Mouse (Mus musculus) urinary bladder, adult 18-20 months (tissue): ENCODE data around the gene Cd248.

Experiments
- DNase-seq, 2 experiments: peaks; one replicate each; pipeline ENCODE4 v3.0.0; 2022; ENCODE audit warnings: low spot score in 2 of 2, mixed read lengths in 2 of 2

Cd248 gene

DNA sequence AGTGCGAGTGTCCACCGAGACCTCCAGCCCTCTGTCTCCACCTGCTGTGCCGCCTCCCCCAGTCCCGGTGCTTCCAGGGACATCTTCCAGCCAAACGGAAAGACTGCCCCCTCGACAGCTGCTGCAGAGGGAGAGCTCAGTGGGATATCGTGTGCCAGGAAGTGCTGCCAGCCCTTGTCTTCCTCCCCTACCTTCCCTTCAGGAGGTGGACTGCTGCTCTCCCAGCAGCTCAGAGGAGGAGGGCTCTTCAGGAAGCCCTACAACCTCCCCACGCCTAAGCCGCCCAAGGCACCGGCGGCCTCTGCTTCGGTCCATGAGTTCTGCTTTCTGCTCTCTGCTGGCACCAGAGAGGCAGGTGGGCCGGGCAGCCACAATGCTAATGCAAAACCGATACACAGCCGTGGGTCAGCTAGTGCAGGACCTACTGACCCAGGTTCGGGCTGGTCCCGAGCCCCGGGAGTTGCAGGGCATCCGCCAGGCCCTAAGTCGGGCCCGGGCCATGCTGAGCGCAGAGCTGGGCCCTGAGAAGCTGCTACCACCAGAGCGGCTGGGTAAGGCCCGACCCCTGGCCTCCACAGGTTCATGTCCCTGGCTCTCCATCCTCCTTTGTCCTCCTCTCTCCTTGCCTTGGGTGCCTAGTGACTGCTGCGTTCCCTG, 15.6 kb upstream of the Cd248 start:
- no peak for DNase-seq

DNA sequence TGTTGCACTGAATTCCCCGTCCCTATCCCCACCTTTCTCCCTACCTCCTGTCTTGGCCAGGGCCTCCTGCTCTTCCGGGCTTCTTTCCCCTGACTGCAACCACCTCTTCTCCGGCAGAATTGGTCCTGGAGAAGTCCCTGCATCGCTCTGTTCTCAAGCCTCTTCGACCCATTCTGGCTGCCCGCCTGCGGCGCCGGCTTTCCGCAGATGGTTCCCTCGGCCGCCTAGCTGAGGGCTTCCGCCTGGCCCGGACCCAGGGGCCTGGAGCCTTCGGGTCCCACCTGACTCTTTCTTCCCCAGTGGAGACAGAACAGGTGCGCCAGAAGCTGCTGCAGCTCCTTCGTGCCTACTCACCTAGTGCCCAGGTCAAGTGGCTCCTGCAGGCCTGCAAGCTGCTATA, 15.0 kb upstream of the Cd248 start:
- DNase-seq = no peak

DNA sequence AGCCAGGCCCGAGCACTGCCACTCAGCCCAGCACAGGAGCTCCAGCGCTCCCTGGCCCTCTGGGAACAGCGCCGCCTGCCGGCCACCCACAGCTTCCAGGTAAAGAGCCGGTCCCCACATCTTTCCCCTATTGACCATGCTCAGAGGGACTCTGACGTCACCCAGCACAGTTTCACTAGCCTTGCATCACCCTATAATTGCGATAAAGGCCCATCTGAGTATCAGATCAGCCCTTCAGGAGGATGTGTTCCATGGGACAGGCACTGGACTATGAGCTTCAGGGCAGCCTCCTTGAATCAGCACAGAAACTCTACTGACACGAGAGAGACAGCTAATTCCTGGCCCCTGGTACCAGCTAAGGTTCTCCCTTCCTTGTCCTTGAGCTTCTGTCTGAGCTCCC, 14.0 kb upstream of the Cd248 start:
- no peak for DNase-seq

DNA sequence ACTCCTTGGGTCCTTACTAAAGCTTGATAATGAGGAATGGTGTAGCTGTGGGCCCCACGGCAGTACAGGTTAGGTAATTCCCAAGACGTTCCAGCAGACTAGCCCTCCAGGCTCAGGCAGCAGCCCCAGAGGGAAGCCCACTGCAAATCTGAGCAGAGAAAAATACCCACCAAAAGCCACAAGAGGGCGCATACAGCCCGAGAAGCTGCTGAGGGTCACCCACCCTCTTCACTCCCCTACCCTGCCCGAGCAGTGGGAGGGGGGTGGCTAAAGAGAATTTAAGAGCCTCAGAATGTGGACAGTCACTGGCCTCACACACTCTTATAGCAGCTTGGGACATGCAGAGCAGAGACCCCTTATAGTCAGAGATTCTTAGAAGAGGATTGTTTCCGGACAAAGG, 11.6 kb upstream of the Cd248 start:
- DNase-seq = no peak

DNA sequence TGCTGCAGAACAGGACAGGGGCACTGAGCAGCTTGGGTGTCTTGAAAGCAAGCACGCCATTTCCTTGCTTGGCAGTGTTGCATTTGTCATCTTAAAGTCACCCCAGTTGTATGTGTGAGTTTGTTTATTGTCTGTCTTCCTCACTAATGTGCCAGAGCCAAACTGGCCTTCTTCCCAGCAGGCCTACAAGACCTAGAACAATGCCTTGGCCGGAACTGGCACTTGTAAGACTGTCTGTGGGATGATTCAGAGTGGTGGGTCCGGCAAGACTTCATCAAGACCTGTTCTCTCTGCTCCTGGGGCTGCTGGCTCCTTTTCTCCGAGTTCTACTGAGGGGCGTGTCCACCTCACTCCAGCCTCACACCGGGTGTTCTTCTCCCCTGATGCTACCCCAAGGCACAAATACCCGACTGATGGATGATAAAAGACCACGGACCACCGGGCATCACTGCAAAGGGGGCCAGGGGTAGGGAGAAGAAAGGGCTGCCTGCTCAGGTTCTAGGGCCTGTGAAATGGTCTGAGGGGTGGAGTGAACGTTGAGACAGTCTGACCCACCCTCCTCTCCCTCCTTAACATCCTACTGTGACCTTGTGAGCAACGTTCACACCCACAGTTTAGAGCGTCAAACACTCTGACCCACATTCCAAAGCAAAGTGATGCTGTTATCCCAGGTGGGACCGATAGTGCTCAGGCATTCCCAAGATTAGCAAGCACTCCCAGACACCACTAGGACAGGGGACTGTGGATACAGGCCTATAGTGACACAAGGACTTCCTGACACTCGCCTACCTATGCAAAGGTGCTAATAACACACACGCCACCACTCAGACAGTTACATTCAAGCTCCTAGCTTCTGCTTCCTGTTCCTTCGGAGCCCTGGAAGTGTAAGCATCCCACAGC, 9.8 kb upstream of the Cd248 start:
- no peak for DNase-seq

DNA sequence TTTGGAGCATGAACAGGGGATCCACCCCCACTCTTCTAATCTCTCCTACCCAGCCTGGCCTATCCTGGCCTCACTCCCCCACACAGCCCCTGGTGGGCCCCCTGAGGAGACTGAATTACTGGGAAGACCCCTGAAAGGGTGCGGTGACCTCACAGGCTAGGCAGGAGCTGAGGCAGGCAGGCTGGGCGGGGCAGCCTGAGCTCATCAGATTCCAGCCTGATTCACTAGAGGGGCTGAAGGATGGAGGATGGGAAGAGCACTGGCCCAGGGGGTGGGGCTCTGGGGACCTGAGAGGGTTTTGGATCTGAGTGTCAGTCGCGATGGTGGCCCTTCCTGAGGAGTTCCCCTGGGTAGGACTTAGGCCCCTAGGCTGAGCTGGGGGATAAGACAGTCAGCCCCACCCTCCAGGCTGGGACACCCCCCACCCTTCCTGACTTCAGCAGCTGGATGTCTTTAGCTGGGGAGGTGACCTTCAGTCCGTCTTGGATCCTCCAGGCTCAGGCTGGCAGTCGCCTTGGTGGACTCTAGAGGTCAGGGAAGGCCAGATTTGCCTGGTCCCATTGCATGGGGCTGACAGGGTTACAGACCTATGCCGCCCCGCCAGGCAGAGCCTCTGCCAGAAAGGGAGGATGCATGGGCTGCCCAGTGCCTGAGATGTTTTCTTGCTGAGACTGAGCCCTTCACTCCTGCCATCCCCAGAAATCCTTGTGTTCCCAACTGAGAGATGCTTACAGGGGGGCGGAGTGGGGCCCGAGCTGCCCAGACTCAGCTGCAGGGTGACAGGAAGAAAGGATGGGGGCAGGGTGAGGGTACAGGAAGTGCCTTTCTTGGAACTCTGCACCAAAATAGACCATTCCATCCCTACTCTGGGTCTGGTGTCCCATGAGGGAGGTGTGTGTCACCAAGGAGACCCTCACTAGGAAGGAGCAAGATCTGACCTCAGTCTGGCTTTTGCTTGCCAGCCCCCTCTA, 8.8 kb upstream of the Cd248 start:
- no peak for DNase-seq

DNA sequence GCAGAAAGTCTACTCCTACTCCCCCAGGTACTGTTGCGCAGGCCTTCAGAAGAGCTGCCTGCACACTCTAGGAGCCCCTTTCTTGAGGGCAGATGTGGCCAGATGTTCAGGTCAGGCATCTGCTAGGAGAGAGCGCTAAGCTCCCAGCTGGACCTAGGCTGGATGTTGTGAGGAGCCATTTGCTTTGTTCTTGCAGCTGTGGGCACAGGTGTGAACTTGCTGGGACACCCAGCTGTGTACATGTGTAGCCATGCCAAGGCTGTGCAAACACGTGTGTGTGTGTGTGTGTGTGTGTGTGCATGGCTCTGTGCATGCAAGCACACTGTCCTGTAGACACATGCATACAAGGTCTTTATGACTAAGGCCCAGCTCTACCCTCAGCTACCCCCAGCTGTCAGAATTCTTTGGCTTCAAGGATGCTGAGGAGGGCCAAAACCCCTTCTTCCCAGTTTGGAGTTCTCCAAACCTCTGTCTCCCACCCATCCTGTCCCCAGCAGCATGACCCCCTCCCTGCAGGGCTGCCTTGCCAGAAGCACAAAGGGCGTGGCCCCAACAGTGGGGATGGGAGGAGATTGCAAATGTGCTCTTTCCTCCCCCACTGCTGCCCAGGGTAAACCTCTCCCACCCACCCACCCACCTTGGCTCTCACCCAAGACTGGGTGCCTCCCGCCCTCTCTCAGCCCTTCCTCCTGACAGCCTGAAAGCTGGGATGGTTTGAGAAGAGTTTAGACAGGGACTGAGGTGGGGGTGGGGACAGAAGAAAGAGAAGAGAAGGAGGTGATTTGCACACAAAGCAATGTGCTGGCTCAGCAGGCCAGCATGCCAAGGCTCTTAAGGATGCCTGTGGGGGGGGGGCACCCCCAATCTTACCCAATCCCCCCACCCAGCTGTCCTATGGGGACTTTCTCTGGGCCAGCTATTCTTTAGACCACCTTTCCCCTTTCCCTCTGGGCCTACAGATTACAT, 7.2 kb upstream of the Cd248 start:
- no peak for DNase-seq

DNA sequence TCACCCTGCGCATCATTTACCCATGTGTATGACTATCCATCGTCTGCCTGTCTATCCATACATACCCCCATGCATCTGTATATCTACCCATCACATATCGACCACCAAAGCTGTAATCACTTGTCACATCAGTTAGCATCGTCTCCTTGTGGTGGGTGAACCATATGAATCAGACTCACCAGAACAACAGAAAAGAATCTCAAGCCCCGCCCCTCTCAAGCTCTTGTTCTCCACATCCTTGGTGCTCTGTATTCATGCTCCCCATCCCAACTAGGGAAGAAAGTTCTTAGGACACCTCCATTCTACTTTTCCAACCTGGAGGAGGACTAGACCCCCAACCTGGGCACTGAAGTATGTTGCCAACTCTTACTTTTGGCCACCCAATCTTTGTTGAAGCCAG, 5.8 kb upstream of the Cd248 start:
- DNase-seq = no peak

DNA sequence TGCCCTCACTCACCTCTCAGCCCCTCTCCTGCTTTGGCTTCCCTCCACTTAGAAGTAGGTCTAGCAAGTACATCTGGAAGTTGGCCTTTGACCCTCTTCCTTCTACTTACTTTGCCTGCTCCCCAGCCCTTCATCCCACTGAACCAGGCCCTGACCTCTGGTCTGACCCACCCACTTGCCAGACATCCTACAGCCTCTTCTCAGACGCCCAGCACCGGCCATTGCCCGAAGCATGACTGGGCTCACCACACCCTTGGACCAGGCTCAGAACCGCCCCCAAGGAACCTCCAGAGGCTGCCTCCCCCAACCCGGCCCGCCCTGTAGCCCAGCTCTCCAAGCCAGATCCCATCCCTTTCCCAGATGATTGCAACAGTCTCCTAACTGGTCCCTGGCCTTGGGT, 5.4 kb upstream of the Cd248 start:
- DNase-seq = peak in 1 of 2 experiments; percentile 71

DNA sequence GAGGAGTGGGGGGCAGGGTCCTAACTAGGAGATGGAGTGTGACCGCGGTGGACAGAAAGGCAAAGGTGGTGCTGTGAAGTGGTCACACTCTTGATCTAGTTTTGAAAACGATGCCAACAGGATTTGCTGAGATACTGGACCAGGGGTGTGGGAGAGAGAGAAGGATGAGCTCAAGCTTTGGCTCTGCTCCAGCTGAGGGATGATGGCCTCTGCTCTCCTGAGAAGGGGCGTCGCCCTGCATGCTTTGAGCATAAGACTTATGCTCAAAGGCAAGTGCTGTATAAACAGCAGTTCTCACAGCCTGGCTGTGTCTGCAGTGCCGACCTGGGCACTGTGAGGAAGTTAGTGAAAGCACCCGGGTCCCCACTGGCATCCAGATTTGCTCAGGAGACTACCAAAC, 2.8 kb upstream of the Cd248 start:
- peak in 1 of 2 experiments; percentile 64 for DNase-seq

DNA sequence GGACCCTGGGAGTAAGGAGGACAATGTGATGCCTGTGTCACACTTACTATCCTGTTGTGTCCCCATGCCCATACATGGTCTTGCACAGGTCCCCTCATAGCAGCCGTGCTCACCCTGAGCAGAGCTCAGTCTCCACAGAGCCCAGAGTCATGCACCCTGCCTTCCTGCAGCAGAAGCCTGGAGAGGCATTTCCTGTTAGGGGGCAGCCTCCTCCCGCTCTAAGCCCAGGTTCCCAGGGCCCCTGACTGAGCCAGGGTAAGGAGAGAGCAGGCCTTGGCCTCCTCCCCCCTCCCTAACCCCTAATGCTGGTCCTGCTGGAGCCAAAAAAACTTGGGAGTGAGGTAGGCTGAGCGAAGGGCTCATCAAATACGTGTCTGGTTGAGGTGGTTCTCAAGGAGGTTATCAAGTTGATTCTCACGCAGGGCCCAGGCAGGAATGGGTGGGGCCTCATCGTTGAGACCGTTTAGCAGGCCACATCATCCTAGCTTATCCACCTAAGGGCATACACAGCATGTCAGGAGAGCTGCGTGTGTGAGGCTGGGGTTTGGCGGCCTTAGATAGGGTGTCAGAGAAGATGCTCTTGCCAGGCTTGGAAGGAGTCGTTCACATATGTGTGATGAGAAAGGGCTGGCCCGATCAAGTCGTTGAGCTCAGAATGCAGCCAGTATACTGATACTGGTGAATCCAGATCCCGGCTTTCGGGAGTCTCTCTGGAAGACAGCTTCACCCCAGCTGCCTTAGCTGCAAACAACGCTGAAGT, 658 bp upstream of the Cd248 start:
- no peak for DNase-seq

DNA sequence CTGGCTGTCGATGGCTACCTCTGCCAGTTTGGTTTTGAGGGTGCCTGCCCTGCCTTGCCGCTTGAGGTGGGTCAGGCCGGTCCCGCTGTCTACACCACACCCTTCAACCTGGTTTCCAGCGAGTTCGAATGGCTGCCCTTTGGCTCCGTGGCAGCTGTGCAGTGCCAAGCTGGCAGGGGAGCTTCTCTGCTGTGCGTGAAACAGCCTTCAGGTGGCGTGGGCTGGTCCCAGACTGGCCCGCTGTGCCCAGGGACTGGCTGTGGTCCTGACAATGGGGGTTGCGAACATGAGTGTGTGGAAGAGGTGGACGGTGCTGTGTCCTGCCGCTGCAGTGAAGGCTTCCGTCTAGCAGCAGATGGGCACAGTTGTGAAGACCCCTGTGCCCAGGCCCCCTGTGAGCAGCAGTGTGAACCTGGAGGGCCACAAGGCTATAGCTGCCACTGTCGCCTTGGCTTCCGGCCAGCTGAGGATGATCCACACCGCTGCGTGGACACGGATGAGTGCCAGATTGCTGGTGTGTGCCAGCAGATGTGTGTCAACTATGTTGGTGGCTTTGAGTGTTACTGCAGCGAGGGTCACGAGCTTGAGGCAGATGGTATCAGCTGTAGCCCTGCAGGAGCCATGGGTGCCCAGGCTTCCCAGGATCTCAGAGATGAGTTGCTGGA, 824 bp downstream of the Cd248 start:
- no peak for DNase-seq

DNA sequence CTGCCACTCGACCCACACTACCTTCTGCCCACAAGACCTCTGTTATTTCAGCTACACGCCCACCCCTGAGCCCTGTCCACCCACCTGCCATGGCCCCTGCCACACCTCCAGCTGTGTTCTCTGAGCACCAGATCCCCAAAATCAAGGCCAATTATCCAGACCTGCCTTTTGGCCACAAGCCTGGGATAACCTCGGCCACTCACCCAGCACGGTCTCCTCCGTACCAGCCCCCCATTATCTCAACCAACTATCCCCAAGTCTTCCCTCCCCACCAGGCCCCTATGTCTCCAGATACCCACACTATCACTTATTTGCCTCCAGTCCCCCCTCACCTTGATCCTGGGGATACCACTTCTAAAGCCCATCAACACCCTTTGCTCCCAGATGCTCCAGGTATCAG, 1.6 kb downstream of the Cd248 start:
- no peak for DNase-seq

DNA sequence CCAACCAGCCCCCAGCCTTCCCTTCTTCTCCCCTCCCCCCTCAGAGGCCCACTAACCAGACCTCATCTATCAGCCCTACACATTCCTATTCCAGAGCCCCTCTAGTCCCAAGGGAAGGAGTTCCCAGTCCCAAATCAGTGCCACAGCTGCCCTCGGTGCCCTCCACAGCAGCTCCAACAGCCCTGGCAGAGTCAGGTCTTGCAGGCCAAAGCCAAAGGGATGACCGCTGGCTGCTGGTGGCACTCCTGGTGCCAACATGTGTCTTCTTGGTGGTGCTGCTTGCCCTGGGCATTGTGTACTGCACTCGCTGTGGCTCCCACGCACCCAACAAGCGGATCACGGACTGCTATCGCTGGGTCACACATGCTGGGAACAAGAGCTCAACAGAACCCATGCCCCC, 2.1 kb downstream of the Cd248 start:
- no peak for DNase-seq

DNA sequence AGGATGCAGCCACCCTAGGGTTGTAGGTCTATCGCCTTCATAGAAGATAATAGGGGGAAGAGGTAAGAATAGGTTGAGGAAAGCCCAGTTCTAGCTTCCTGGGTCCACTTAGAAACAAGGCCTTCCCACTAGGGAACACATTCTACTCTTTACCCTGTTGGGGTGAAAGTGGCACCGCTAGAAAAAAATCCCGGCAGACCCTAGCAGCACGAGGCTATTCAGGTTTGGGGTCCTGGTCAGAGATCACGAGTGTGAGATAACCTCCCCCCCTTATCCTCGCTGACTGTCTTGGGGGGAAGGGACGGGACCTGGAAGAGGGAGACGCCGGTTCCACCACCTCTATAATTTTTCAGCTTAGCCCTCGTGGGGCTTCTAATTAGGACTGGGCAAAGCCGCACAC, 3.2 kb downstream of the Cd248 start:
- DNase-seq = no peak

DNA sequence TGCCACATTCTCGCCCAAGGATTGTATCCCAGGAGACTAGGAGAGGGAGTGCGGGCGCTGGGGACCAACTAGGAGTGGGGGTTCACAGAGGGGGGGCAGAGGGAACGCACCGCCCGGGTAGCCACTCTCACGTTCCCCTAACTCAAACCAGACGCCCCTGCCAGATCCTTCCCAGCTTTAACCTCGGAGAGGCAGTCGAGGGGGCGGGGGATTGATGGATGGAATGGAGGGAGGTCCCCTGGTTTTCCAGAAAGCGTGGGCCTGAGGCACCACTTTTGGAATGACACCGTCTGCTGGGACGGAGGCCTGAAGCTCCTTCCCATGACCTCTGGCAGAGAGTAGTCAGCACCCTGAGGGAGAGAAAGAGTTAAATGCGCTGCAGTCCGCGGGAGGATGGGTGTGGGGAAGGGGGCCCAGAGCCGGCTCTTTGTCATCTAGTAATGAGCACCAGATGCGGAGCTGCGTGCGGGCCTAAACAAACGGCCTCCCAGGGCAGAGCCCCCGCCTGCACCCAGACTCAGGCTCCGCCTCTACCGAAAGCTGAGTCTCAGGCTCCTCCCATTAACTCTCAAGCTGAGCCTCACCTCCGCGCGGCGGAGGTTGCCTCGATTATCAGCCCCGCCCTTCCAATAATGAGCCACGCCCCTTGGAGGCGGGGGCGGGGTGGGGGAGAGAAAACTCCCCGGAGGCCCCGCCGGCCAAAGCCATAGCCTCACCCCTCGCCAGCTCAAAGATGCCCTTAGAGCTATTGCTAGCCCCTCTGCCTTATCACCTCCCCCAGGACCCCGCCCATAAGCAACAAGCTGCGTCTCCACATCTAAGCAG, 3.9 kb downstream of the Cd248 start:
- peak; percentile 81 to 88 for DNase-seq

DNA sequence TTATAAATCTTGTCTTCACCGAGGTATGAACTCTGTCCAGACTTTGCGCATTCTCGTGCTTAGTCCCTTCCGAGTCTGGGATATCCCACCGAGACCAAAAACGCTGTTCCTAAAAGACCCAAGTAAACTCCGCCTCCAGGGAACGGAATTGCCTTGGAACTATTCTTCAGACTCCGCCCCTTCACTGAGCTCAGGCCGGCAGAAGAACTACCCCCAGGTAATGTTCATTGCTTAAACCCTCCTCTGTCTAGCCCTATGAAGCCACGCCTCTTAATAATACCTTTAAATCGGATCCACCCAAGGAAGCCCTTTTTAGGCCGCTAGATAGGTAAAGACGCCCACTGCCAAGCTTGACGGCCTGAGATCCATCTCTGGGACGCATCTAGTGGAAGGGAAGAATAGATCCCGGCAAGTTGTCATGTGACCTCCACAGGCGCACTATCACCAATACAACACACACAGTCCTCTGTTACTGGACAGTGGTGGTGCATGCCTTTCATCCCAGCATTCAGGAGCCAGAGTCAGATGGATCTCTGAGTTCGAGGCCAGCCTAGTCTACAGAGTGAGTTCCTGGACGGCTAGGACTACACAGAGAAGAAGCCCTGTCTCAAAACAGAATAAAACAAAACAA, 4.6 kb downstream of the Cd248 start:
- no peak for DNase-seq

DNA sequence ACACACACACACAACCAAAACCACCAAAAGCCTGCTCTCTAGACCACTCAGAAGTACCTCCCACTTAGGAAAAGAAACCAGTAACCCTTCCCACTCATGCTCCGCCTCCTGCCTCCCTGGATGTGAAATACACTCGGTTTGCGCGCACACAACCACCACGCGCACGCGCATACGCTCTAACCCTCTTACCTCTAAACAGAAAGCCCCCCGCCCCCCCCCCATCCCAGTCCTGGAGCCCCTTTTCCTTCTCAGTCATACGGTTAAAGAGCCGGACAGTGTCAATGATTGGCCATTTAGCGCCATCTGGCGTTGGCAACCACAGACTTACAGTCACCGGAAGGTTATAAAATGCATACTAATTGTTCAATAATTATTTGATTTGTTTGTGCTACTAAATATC, 5.2 kb downstream of the Cd248 start:
- DNase-seq = peak in 1 of 2 experiments; percentile 45
